Mouse (Mus musculus): ENCODE results near the gene Jdp2.

- TF ChIP-seq GATA1 (IDR thresholded peaks at IDR 0.05; ENCODE audit: borderline replicate concordance, low read length): no peak
- TF ChIP-seq FLI1 (IDR thresholded peaks at IDR 0.05; ENCODE audit: low read length): no peak
Observed at GRCm38 (mm10) chr12:85600637-85601036, 1.8 kb downstream of the Jdp2 start.
